In genomic region chrX:152769600-152770157, GRCm38 (mm10) we compare ENCODE assay signal across 8 mouse cellular contexts. TPM values are rescaled to one million over a fixed set of nuclear protein-coding genes. Genes with fewer than 3 reads are reported as not detected.
A peak's percentile ranks its signal among the peaks of the same experiment; 100 is the strongest.
DNase-seq lines count a peak whose midpoint lies in the region; ATAC-seq lines count a peak whose summit lies in the region.

No protein-coding gene starts in this region.

- H3K27me3 ChIP-seq in embryonic facial prominence, embryonic 15.5 days, result peaks cover 16% of the 10 kb centered on the region
- peaks cover 19% of the 10 kb centered on the region for H3K27me3 ChIP-seq in heart, embryonic 13.5 days (replicated peaks)
- H3K27me3 ChIP-seq in kidney, embryonic 15.5 days, result peaks cover 30% of the 10 kb centered on the region
- H3K27me3 ChIP-seq in lung, embryonic 15.5 days, result 0 out of 2 replicates have a peak, but pooled peaks cover 3% of the 10 kb centered on the region

- ATAC-seq in embryonic facial prominence, embryonic 15.5 days (ENCODE audit: insufficient number of reproducible peaks, low FRiP score, low TSS enrichment, low read depth), result peak; percentile 91
- ATAC-seq in heart, embryonic 13.5 days (ENCODE audit: extremely low read depth, insufficient number of reproducible peaks, low FRiP score, low TSS enrichment), result peak; percentile 85
- ATAC-seq in kidney, embryonic 15.5 days (replicated peaks; ENCODE audit: low FRiP score), result peak; percentile 96
- peak; percentile 97 for ATAC-seq in lung, embryonic 15.5 days (ENCODE audit: borderline replicate concordance, extremely low read depth, low FRiP score, low TSS enrichment)

- peak overlapping the region; percentile 44 for H3K9ac ChIP-seq in embryonic facial prominence, embryonic 15.5 days
- peak overlapping the region; percentile 86 for H3K9ac ChIP-seq in heart, embryonic 13.5 days
- H3K9ac ChIP-seq in kidney, embryonic 15.5 days, result peak overlapping the region; percentile 59
- H3K9ac ChIP-seq in lung, embryonic 15.5 days, result peak overlapping the region; percentile 62

- no peaks in the 10 kb centered on the region for H3K4me1 ChIP-seq in embryonic facial prominence, embryonic 15.5 days
- peaks cover 4% of the 10 kb centered on the region; the same call in 1 of the 2 replicates for H3K4me1 ChIP-seq in heart, embryonic 13.5 days
- no peaks in the 10 kb centered on the region for H3K4me1 ChIP-seq in kidney, embryonic 15.5 days
- H3K4me1 ChIP-seq in lung, embryonic 15.5 days, result 0 out of 2 replicates have a peak, but pooled peaks cover 3% of the 10 kb centered on the region

- no peaks in the 10 kb centered on the region for H3K36me3 ChIP-seq in embryonic facial prominence, embryonic 15.5 days
- no peaks in the 10 kb centered on the region for H3K36me3 ChIP-seq in heart, embryonic 13.5 days
- no peaks in the 10 kb centered on the region for H3K36me3 ChIP-seq in kidney, embryonic 15.5 days
- H3K36me3 ChIP-seq in lung, embryonic 15.5 days, result no peaks in the 10 kb centered on the region

- peak overlapping the region; percentile 57 for H3K4me2 ChIP-seq in embryonic facial prominence, embryonic 15.5 days (replicated peaks)
- H3K4me2 ChIP-seq in heart, embryonic 13.5 days, result peak overlapping the region; percentile 67
- peak overlapping the region; percentile 59 for H3K4me2 ChIP-seq in kidney, embryonic 15.5 days
- peak overlapping the region; percentile 56 for H3K4me2 ChIP-seq in lung, embryonic 15.5 days

- DNase-seq in right cerebral cortex, postnatal 10 days (ENCODE audit: low spot score in 2 of 2), result peak; percentile 36 to 55
- DNase-seq in right cerebral cortex, adult 18-20 months, result no peak
- DNase-seq in retina, embryonic 14.5 days (ENCODE audit: low spot score), result peak; percentile 75
- no peak for DNase-seq in adipocyte (ENCODE audit: low spot score)

- 17% methylated on average over 45 of the region's 48 CpGs for WGBS in embryonic facial prominence, embryonic 15.5 days
- 5% methylated on average over 38 of the region's 48 CpGs for WGBS in heart, embryonic 13.5 days
- 17% methylated on average over 39 of the region's 48 CpGs for WGBS in kidney, embryonic 15.5 days
- 11% methylated on average over 41 of the region's 48 CpGs for WGBS in lung, embryonic 15.5 days

- peak overlapping the region; percentile 59 for H3K4me3 ChIP-seq in embryonic facial prominence, embryonic 15.5 days (replicated peaks)
- H3K4me3 ChIP-seq in heart, embryonic 13.5 days, result peak overlapping the region; percentile 72
- peak overlapping the region; percentile 63 for H3K4me3 ChIP-seq in kidney, embryonic 15.5 days (replicated peaks)
- H3K4me3 ChIP-seq in lung, embryonic 15.5 days, result peak overlapping the region; percentile 64

- H3K9me3 ChIP-seq in embryonic facial prominence, embryonic 15.5 days (replicated peaks), result no peaks in the 10 kb centered on the region
- H3K9me3 ChIP-seq in heart, embryonic 13.5 days, result no peaks in the 10 kb centered on the region
- no peaks in the 10 kb centered on the region for H3K9me3 ChIP-seq in kidney, embryonic 15.5 days (replicated peaks)
- no peaks in the 10 kb centered on the region for H3K9me3 ChIP-seq in lung, embryonic 15.5 days

- no peak overlapping the region for H3K27ac ChIP-seq in embryonic facial prominence, embryonic 15.5 days (replicated peaks)
- peak overlapping the region; percentile 73 for H3K27ac ChIP-seq in heart, embryonic 13.5 days (replicated peaks)
- peak overlapping the region; percentile 87 for H3K27ac ChIP-seq in kidney, embryonic 15.5 days
- peak overlapping the region; percentile 86 for H3K27ac ChIP-seq in lung, embryonic 15.5 days

RNA-seq across cellular contexts. Expression of gene Shroom2, which starts 0.4 kb away (rescaled TPM):
- polyA plus RNA-seq in embryonic facial prominence, embryonic 15.5 days (2015; fragmentation: Nextera tagmentation; extraction: Ambion mirVana), result 5.5 and 5.7 TPM in 2 replicates
- polyA plus RNA-seq in heart, embryonic 13.5 days (2015; fragmentation: Nextera tagmentation; extraction: Ambion mirVana), result 3.8 and 4.1 TPM in 2 replicates
- 4.7 and 5.5 TPM in 2 replicates for polyA plus RNA-seq in kidney, embryonic 15.5 days (2015; fragmentation: Nextera tagmentation; extraction: Ambion mirVana)
- 6.6 and 7.3 TPM in 2 replicates for polyA plus RNA-seq in lung, embryonic 15.5 days (2015; fragmentation: Nextera tagmentation; extraction: Ambion mirVana)

RNA-seq across cellular contexts. Expression of gene Gpr143, which starts 12.0 kb away (rescaled TPM):
- polyA plus RNA-seq in embryonic facial prominence, embryonic 15.5 days (2015; fragmentation: Nextera tagmentation; extraction: Ambion mirVana), result 0.83 and 0.85 TPM in 2 replicates
- polyA plus RNA-seq in heart, embryonic 13.5 days (2015; fragmentation: Nextera tagmentation; extraction: Ambion mirVana), result 0.15 TPM in 1 of 2 replicates, not detected in the other
- polyA plus RNA-seq in kidney, embryonic 15.5 days (2015; fragmentation: Nextera tagmentation; extraction: Ambion mirVana), result 0.09 and 0.13 TPM in 2 replicates
- 0.34 TPM in 1 of 2 replicates, not detected in the other for polyA plus RNA-seq in lung, embryonic 15.5 days (2015; fragmentation: Nextera tagmentation; extraction: Ambion mirVana)

Comparison
In these comparisons a context has a peak if more than half of its experiments do, and no peak if none do; other contexts are left out.
1. DNase-seq: peak in right cerebral cortex, postnatal 10 days (2 of 2) and retina, embryonic 14.5 days (single experiment); none in right cerebral cortex, adult 18-20 months (single experiment) and adipocyte (single experiment).
2. Peak in every context shown above with its lines, with median percentiles within 50 percentile points of each other: ATAC-seq, H3K4me2 ChIP-seq, H3K4me3 ChIP-seq and H3K9ac ChIP-seq.